Mouse (Mus musculus): ENCODE measurements around the gene Dapl1.

Dapl1 gene

GRCm38 (mm10) chr2:59547369-59548099, 63.1 kb downstream of the Dapl1 start:
- CTCF ChIA-PET, result no interaction called here
- POLR2A ChIA-PET, result interaction anchor here in 2 of 4 experiments (0.6 to 0.7 kb wide), 2 partner anchors 282 to 1121 kb away, joined by 3 to 5 read pairs; no protein-coding TSS in a partner anchor

- POLR2A ChIA-PET, result interaction anchor here in 2 of 4 experiments (0.7 to 1.1 kb wide), 2 partner anchors 50 to 170 kb away, joined by 3 read pairs; no protein-coding TSS in a partner anchor
- CTCF ChIA-PET, result no interaction called here
Observed at GRCm38 (mm10) chr2:59552784-59553183, 68.3 kb downstream of the Dapl1 start.

GRCm38 (mm10) chr2:59554373-59554940, 70.0 kb downstream of the Dapl1 start:
- POLR2A ChIA-PET, result interaction anchor here in 2 of 4 experiments (0.7 kb wide), 2 partner anchors 10 to 38 kb away, joined by 3 to 4 read pairs; no protein-coding TSS in a partner anchor
- CTCF ChIA-PET, result interaction anchor here in 2 of 4 experiments (0.5 to 0.6 kb wide), 2 partner anchors 13 to 718 kb away, joined by 3 to 4 read pairs; no protein-coding TSS in a partner anchor
